Mouse (Mus musculus): ENCODE results near the gene Tbc1d14.

The Tbc1d14 gene

DNA sequence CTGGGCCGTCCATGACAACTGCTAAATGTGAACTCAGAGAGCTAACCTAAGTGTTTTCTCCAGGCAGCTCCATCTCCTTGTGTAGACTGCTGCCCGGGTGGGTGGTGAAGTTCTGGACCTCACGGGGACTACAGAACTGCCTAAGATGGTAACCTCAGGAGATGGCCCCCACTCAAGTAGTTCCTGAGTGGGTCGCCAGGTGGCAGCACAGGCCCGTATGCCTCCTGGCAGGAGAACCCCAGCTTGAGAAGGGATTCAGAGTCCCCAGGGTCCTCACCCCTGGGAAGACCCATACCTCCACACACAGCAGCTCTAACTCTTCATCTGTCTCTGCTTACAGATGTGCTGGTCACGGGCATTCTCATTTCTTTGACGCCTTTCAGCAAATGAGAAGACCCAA lies 130.3 kb downstream of the Tbc1d14 start:
- DNase-seq (ENCODE audit: inconsistent ontology term), result peak; percentile 70

DNA sequence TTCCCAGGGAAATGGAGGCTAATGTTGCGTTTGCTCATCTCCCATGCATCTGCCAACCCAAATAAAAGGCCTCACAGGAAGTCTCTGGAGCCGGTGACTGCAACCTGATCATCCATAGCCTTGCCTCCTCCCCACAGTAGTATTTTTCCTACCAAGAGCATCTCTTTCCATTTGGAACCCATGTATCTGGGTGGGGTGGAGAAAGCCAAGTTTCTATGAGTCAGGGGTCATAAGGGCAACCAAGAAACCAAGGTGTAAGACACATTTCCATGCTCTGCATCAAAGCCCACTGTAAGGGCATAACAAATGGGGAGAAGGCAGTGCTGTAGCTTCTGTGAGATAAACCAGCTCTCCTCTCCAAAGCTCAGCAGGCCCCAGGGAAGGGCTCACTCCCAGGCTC lies 131.8 kb downstream of the Tbc1d14 start:
- no peak for DNase-seq (ENCODE audit: inconsistent ontology term)

- peak; percentile 66 for DNase-seq (ENCODE audit: inconsistent ontology term)
Measured at GRCm38 (mm10) chr5:36460712-36461111, 132.4 kb downstream of the Tbc1d14 start.

- no peak for DNase-seq (ENCODE audit: inconsistent ontology term)
Measured at GRCm38 (mm10) chr5:36458926-36459325, 134.2 kb downstream of the Tbc1d14 start.

DNA sequence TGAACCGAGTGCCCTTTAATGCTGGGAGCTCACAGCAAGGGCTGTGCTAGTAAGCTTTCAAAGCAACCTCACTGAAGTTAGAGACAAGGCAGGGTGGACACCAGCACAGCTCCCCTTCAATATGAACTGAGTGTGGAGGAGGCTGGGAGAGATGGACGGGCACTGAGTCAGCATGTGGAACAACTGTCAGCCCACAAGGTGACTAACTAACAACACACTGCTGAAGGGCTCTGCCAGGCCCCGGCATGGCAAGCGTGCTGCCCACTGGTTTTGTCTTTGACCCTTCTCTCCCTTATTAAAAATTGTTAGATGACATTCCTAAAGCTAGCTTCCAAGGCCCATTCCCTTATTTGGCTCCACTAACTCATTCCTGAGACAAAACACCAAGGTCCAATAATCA lies 135.4 kb downstream of the Tbc1d14 start:
- DNase-seq (ENCODE audit: inconsistent ontology term), result peak; percentile 78

DNA sequence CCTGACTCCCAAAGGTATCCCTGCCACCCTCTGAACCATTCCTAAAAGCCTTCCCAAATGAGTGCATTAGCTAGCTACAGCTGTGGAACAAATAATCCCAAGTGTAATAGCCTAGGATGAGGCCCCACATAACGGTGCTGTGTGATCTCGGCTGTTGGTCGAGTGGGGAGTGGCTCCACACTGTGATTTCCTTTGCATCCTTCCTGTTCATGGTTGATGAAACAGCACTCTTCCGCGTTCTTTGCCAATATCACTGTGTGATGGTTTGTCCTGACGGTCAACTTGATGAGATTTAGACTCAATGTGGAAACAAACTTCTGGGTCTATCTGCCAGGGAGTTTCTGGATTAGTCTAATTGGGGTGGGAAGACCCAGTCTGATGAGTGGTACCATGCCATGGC lies 140.3 kb downstream of the Tbc1d14 start:
- no peak for DNase-seq (ENCODE audit: inconsistent ontology term)

GRCm38 (mm10) chr5:36451872-36452389 lies 141.1 kb downstream of the Tbc1d14 start:
- DNase-seq (ENCODE audit: inconsistent ontology term), result peak; percentile 55

DNA sequence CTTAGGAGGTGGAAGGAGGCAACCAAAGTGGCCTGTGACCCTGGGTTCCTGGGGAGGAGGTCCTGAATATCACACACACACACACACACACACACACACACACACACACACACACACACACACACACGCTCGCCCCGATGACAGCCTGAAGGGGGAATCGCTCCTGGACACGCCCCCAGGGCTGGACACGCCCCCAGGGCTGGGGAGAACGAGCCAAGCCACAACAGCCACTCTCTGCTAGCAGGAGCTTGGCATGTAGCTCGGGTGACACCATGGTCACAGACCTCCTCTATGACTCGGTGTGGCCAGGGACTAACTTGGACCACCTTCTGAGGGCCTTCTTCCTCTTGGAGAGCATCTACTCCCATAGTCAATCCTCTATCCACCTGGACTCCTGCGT lies 142.0 kb downstream of the Tbc1d14 start:
- no peak for DNase-seq (ENCODE audit: inconsistent ontology term)

DNA sequence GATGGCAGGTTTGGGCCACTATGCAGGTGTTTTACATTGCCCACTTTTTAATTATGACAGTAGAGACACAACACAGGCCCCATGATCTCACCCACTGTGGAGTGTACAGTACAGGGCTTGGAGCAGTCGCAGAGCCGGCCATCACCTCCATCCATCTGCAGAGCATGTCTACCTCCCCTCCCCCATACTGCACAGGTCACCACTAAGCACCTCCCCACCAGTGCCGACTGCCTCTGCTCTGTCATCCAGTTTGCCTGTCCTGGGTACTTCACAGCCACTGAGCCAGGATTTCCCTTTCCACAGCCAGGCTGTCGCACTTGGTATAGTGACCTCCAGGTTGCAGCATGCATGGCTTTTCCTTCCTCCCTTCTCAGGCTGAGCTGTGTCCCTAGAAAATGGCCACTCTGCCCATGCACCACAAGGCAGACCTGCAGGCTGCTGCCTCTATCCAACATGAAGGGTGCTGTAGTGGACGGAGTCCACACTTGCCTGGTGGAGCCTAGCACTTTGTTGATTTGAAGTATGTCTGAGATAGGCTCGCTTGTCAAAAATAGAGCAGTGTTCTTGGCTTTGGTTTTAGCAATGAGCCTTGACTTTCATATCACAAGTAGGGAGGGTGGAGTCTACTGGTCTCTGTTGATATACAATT lies 143.2 kb downstream of the Tbc1d14 start:
- DNase-seq (ENCODE audit: inconsistent ontology term), result no peak

GRCm38 (mm10) chr5:36447872-36448271 lies 145.2 kb downstream of the Tbc1d14 start:
- DNase-seq (ENCODE audit: inconsistent ontology term), result no peak

DNA sequence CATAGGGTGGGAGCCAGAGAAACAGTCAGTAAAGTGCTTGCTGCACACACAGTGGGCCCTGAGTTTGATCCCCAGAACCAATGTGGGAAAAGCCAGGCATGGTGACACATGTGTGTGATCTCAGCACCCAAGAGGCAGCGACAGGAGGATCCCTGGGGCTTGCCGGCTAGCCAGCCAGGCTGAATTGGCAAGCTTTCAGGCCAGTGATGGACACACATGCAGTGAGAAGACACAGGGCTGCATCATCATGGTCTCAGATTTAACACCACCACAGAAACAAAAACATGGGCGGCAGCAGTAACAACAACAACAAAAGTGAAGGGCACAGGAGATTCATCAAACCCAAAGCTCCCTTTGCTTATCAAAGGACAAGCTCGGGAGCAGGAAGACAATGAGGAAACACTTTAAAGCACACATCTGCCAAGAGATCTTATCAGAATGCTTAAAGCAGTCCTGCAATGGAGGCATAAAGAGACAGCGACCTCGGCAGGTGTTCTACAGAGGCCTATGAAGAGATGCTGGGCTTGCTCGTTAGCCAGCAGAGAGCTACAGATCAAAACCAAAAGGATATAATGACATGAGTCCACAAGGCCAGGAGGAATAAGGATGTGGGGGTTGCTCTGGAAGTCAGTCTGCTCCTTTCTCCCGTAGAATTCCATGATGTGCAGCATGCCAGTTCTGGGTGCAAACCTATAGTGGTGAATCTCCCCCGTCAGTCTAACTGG lies 146.7 kb downstream of the Tbc1d14 start:
- DNase-seq (ENCODE audit: inconsistent ontology term), result no peak

GRCm38 (mm10) chr5:36445028-36445427 lies 148.0 kb downstream of the Tbc1d14 start:
- DNase-seq (ENCODE audit: inconsistent ontology term), result no peak

- no peak for DNase-seq (ENCODE audit: inconsistent ontology term)
Measured at GRCm38 (mm10) chr5:36444611-36445010, 148.5 kb downstream of the Tbc1d14 start.

DNA sequence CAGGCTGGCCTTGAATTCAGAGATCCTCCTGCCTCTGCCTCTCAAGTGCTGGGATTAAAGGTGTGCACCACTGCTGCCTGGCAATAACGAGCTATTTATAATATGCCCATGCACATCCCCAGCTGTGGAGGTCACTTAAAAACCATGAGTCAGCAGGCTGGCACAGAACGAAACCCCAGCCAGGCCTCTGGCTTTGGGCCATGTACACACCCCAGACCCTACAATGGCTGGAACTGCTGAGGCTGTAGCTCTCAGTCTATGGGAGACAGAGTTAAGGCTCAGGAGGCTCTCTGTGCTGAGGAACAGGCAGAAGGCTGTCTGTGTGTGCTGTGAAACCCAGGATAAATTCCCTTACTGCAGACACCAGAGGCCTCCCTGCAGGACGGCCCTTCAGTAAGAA lies 152.3 kb downstream of the Tbc1d14 start:
- DNase-seq (ENCODE audit: inconsistent ontology term), result no peak

All from Muller cell, postnatal 12 days (primary cell).